Mouse (Mus musculus): Measurements from ENCODE around the gene Nfe2l2.
"Not testable (repeated sequence)": the region's sequence is repeated elsewhere in the genome, so short reads cannot be mapped to it uniquely, and the experiment has no call there.

GRCm38 (mm10) chr2:75639535-75639934 is 64.9 kb downstream of the Nfe2l2 start:
- not testable (repeated sequence) for TF ChIP-seq CTCF (IDR thresholded peaks at IDR 0.05; ENCODE audit: borderline replicate concordance, control insufficient read depth, extremely low read depth, insufficient read depth, low read length, poor library complexity); POLR2A (IDR thresholded peaks at IDR 0.05; ENCODE audit: control insufficient read depth, extremely low read depth, insufficient read depth, low read length, poor library complexity)

All from thymus, adult 2 months (tissue).